Mouse (Mus musculus) inflammation-experienced regulatory T-cells (primary cell): ENCODE data around the gene Vmn1r60. TPM values are rescaled to one million over a fixed set of nuclear protein-coding genes. Genes with fewer than 3 reads are reported as not detected.

Source experiments
- polyA plus RNA-seq, 2 experiments: library from polyadenylated mRNA; unstranded; fragments of 100-300 nt; shearing (Covaris generic); gene quantifications; one replicate each; pipeline ENCODE4 v1.2.1; 2017

Gene Vmn1r60
- polyA plus RNA-seq, result under 1 TPM; 0.06 to 0.17 TPM

DNA sequence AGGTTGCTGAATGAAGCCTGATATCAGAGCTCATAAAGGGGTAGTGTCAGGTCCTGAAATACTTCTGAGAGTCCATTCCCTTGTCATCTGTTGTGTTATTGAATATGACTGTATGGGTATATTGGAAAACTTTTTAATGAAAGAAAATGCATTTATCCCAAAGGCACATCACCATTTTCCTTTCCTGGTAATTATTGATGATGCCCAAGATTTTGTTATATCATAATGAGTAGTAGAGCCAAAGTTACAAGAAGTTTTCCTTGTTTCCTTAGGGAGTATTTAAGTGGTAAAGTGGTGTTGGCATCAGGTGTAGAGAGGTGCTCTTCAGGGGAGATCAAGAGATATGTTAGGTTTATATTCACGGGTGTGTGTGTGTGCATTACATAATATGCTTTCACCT lies at the start of gene Vmn1r60:
Vmn1r60 (minus strand) TSS at position 101 of the 400 bp plus-strand sequence.

DNA sequence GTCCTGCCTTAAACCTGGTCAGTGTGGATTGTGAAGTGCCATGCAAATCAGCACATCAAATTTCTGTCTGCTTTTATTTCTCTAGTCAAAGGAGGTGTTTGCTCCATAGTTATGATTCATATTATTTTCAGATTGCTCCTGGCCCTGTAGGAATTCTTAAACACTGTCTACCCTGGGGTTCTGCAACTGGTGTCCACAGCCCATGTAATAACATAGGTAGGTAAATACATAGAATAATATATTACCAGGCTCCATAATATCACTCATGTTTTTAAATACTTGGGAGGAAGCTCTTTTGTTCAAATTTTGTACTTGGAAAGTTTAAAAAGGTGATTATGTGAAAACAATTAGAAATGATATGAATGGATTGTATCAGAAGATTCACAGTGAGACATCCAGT lies 53.3 kb downstream of the Vmn1r60 start, which contains the start of gene Vmn2r28:
Vmn2r28 (minus strand) TSS at position 101 of the 400 bp plus-strand sequence.

Other genes starting within 250 kb of the Vmn1r60 start
- gene Gm5065, start 196.8 kb downstream of the Vmn1r60 start, polyA plus RNA-seq, result 1 to 10 TPM in 1 of 2 experiments, not detected in 1; 2.5 TPM
- under 1 TPM in 1 of 2 experiments, not detected in 1; 0.65 TPM for gene Nlrp2, start 196.3 kb downstream of the Vmn1r60 start, polyA plus RNA-seq
- gene Vmn1r58, start 133.9 kb downstream of the Vmn1r60 start, polyA plus RNA-seq, result under 1 TPM; 0.10 to 0.34 TPM
- gene Vmn1r59, start 90.5 kb downstream of the Vmn1r60 start, polyA plus RNA-seq, result not detected
- under 1 TPM in 1 of 2 experiments, not detected in 1; 0.06 TPM for gene Vmn2r28, start 53.4 kb downstream of the Vmn1r60 start, polyA plus RNA-seq
- under 1 TPM; 0.25 to 0.33 TPM for gene Vmn1r61, start 66.0 kb upstream of the Vmn1r60 start, polyA plus RNA-seq
- gene Vmn1r62, start 126.3 kb upstream of the Vmn1r60 start, polyA plus RNA-seq, result 1 to 10 TPM in 1 of 2 experiments, under 1 TPM in 1; 0.25 to 2.0 TPM